Mouse (Mus musculus): ENCODE results near the gene Abca6.

The Abca6 gene

GRCm38 (mm10) chr11:110251534-110251933 is at the start of gene Abca6:
Abca6 (minus strand) TSS chr11:110251776.
- peak; percentile 36 for DNase-seq

- DNase-seq: no peak
These were observed 46.4 kb upstream of the Abca6 start for GRCm38 (mm10) chr11:110297917-110298533.

GRCm38 (mm10) chr11:110290586-110290985 is 39.0 kb upstream of the Abca6 start:
- DNase-seq: no peak

- DNase-seq: no peak
These were observed 36.8 kb upstream of the Abca6 start for GRCm38 (mm10) chr11:110288423-110288822.

GRCm38 (mm10) chr11:110287694-110288093 is 36.1 kb upstream of the Abca6 start:
- no peak for DNase-seq

- no peak for DNase-seq
These were observed 34.8 kb upstream of the Abca6 start for GRCm38 (mm10) chr11:110286331-110286730.

GRCm38 (mm10) chr11:110284849-110285248 is 33.3 kb upstream of the Abca6 start:
- DNase-seq: no peak

GRCm38 (mm10) chr11:110284185-110284787 is 32.7 kb upstream of the Abca6 start:
- DNase-seq: no peak

- no peak for DNase-seq
These were observed 23.2 kb upstream of the Abca6 start for GRCm38 (mm10) chr11:110274794-110275193.

GRCm38 (mm10) chr11:110271745-110272144 is 20.2 kb upstream of the Abca6 start:
- peak; percentile 82 for DNase-seq

- DNase-seq: peak; percentile 87
These were observed 16.8 kb upstream of the Abca6 start for GRCm38 (mm10) chr11:110268244-110268844.

GRCm38 (mm10) chr11:110267232-110267631 is 15.7 kb upstream of the Abca6 start:
- DNase-seq: no peak

- DNase-seq: no peak
These were observed 15.2 kb upstream of the Abca6 start for GRCm38 (mm10) chr11:110266757-110267156.

GRCm38 (mm10) chr11:110261867-110262266 is 10.3 kb upstream of the Abca6 start:
- DNase-seq: no peak

- no peak for DNase-seq
These were observed 6.3 kb upstream of the Abca6 start for GRCm38 (mm10) chr11:110257911-110258310.

- no peak for DNase-seq
These were observed 5.5 kb upstream of the Abca6 start for GRCm38 (mm10) chr11:110257061-110257460.

- DNase-seq: no peak
These were observed 680 bp upstream of the Abca6 start for GRCm38 (mm10) chr11:110252256-110252655.

- peak; percentile 28 for DNase-seq
These were observed 6.8 kb downstream of the Abca6 start for GRCm38 (mm10) chr11:110244730-110245129.

- DNase-seq: no peak
These were observed 14.1 kb downstream of the Abca6 start for GRCm38 (mm10) chr11:110237466-110237865.

- no peak for DNase-seq
These were observed 18.6 kb downstream of the Abca6 start for GRCm38 (mm10) chr11:110232975-110233374.

GRCm38 (mm10) chr11:110217118-110217517 is 34.5 kb downstream of the Abca6 start:
- DNase-seq: no peak

GRCm38 (mm10) chr11:110203930-110204329 is 47.6 kb downstream of the Abca6 start:
- no peak for DNase-seq

GRCm38 (mm10) chr11:110198882-110199281 is 52.7 kb downstream of the Abca6 start:
- DNase-seq: no peak

GRCm38 (mm10) chr11:110196561-110197306 is 54.8 kb downstream of the Abca6 start:
- DNase-seq: no peak

Data from lung, postnatal 36 days (tissue).